Mouse (Mus musculus): Measurements from ENCODE around the gene Tead1. TPM values are rescaled to one million over a fixed set of nuclear protein-coding genes. Genes with fewer than 3 reads are reported as not detected.

Gene Tead1
- polyA plus RNA-seq, 1 experiment from 2014 or later: 13.9 TPM

DNA sequence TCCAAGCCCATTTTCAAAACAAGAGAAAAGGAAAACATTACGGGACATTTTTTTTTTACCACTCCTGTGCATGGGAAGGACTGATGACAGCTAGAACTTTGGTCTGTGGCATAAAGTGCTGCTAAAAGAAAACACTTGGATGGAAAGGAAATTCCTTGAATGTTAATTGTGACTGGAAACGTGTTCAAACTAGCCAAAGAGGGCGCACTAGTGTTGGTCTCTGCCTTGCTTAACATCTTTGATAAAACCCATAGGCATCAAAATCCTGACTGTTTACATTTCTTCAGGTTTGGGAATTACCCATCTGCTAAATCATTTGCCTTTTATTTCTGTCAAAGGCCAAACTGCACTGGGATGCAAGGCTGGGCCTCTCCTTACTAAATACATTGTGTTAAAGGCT lies 276.8 kb downstream of the Tead1 start:
- peak overlapping the region; percentile 86 for H3K4me2 ChIP-seq (replicated peaks; ENCODE audit: low read depth)
- DNase-seq (ENCODE audit: low spot score): no peak
- no peaks in the 10 kb centered on the region; the same call in 1 of the 2 replicates for H3K4me1 ChIP-seq (replicated peaks; ENCODE audit: control insufficient read depth, insufficient read depth)
- H3K27me3 ChIP-seq (ENCODE audit: control insufficient read depth, insufficient read depth, low read length): no peaks in the 10 kb centered on the region; the same call in 1 of the 2 replicates
- H3K9ac ChIP-seq (ENCODE audit: low read length): no peak overlapping the region; the same call in 1 of the 2 replicates
- ATAC-seq (ENCODE audit: low FRiP score, low TSS enrichment): no peak
- no peaks in the 10 kb centered on the region for H3K9me3 ChIP-seq (ENCODE audit: control insufficient read depth, low read length)
- TF ChIP-seq EP300 (optimal IDR thresholded peaks at IDR 0.05): no peak
- TF ChIP-seq CTCF (IDR thresholded peaks at IDR 0.05; ENCODE audit: low read depth): peak; percentile 60
- H3K36me3 ChIP-seq (ENCODE audit: control insufficient read depth, insufficient read depth, low read length): no peaks in the 10 kb centered on the region
- WGBS: 30% methylated on average over 3 of the region's 3 CpGs
- H3K4me3 ChIP-seq (ENCODE audit: low read depth, low read length): peak overlapping the region; percentile 58
- H3K27ac ChIP-seq (replicated peaks): peak overlapping the region; percentile 67

Small RNA genes lying within 50 kb of the gene (microRNA-seq; reads per million reads assigned to microRNA genes)
- gene Gm44462: not detected
